Mouse (Mus musculus): Measurements from ENCODE around the gene Farsa. TPM values are rescaled to one million over a fixed set of nuclear protein-coding genes. Genes with fewer than 3 reads are reported as not detected.
"Not testable (repeated sequence)": the region's sequence is repeated elsewhere in the genome, so short reads cannot be mapped to it uniquely, and the experiment has no call there.

Gene Farsa
- total RNA-seq (2021): 10 to 100 TPM; 52.4 to 53.3 TPM

- DNase-seq (ENCODE audit: extremely low spot score in 1 of 2, low spot score in 1 of 2): peak; percentile 88 to 89
Observed at GRCm38 (mm10) chr8:84856864-84857441, at the start of gene Farsa. Gene Farsa, plus strand, starts transcription at chr8:84856989.

- DNase-seq (ENCODE audit: extremely low spot score in 1 of 2, low spot score in 1 of 2): no peak
Observed at GRCm38 (mm10) chr8:84809109-84809940, 47.5 kb upstream of the Farsa start.

DNA sequence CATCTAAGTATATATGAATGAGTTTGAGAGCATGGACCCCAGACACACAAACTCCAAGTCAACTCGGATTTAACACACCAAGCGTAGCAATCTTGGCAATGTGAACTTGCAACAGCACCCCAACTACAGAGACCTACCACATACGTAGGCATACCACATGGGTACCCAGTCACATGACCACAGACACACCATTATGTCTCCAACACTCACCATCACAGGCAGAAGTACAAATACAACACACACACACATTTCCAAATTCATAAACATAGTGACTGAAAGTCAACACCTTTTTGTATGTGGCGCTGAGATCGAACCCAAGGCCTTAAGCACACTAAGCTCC is 46.9 kb upstream of the Farsa start:
- DNase-seq (ENCODE audit: extremely low spot score in 1 of 2, low spot score in 1 of 2): no peak

DNA sequence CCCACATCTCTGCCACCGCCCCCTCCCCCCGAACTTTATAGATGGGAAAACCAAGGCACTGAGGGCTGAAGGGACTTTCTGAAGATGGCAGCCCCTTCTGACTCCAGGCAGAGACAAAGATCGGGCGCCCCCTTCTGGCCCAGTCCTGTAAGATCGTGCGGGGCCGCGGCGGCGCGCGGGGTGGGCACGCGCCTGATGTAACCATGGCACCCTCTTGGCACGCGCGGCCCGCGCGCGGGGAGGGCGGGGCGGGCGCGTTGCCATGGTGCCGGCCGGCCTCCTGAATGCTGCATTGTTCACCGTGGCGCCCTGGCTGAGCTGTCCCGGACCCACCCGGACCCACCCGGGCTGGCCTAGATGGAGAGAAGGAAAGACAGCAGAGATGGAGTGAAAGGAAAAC is 45.9 kb upstream of the Farsa start:
- DNase-seq (ENCODE audit: extremely low spot score in 1 of 2, low spot score in 1 of 2): peak; percentile 99 to 100

DNA sequence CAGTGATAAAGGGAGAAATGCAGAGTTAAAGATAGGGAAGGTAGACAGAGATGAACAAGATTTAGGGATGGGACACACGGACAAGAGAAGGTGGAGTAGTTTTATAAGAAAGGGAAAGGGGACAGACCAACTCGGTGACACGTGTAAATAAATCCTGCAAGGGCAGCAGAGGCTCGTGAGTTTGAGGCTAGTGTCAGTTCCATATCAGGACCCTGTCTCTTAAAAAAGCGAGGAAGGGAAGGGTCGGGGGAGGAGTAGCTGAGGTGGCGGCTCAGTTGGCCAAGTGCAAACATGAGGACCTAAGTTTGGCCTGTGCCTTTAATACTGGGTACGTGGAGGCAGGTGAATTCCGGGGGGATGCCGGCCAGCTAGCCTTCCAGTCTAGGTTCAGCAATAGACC is 45.5 kb upstream of the Farsa start:
- DNase-seq (ENCODE audit: extremely low spot score in 1 of 2, low spot score in 1 of 2): no peak

DNA sequence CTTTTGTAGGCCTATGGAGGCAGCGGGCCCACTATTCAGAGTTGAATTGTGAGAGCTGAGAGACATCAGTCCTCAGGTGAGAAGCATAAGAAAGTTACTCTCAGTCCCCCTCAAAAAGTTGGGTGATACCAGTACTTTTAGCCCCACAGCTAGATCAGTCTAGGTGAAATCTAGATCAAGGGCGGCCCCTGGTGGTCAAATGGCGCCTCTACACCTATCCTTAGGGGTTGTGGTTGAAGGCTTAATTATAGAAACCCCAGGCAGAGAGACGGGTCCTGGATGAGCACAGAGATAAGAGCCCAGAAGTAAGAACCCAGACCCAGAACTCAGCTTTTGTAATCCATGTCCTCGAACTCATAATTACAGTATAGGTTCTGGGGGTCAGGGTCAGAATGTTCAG is 43.7 kb upstream of the Farsa start:
- DNase-seq (ENCODE audit: extremely low spot score in 1 of 2, low spot score in 1 of 2): peak; percentile 75 to 97

GRCm38 (mm10) chr8:84813830-84814229 is 43.0 kb upstream of the Farsa start:
- no peak for DNase-seq (ENCODE audit: extremely low spot score in 1 of 2, low spot score in 1 of 2)

DNA sequence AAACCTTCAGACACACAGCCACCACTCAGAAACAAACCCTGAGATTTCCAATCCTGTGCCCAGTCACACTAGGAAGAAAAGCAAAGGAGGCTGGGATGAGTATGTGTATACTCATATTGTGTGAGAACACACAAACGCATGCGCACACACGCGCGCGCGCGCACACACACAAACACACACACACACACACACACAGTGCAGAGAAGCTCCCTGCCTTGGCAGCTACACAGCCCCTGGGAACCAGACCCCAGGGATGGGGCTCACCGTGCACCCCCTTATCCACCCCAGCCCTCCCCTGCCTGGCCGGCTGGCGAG is 42.6 kb upstream of the Farsa start:
- no peak for DNase-seq (ENCODE audit: extremely low spot score in 1 of 2, low spot score in 1 of 2)

DNA sequence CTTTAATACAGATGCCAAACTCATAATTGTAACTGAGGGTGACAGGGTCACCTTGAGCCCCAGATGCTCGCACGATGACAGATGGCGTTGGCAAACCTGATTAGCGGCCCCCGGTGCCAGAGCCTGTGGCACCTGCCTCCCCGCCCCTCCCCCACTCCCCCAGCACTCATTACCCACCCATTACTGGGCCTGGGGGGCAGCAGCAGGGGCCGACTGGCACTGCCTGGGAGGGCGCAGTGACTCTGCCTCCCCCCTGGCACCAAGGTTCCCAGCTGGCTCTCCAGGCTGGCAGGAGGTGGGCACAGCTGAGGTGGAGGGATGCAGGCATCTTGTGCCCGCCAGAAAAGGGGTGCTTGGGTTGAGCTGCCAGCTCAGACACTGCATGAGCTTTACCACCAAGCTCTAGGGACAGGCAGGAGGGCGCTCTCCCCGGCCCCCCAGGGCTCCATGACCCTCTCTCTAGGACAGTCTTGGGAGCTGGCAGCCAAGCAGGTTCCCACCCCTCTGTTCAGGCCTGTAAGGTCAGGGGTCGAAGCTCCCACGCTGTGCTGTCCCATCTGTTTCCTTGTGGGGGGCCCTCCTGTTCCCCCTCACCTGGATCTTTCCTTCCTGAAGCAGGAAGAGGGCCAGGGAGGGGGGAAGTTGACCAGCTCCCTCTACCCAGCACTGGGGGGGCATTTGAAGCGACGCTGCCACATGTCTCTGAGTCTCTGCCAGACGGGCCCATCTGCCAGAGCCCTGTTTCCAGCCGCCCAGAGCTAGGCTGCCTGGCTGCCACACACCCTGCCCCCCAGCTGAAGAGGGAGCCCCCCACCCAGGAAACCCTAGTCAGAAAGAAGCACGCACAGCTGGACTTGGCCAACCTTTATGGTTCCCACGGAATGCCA is 42.0 kb upstream of the Farsa start:
- DNase-seq (ENCODE audit: extremely low spot score in 1 of 2, low spot score in 1 of 2): no peak

- peak; percentile 99 to 100 for DNase-seq (ENCODE audit: extremely low spot score in 1 of 2, low spot score in 1 of 2)
Observed at GRCm38 (mm10) chr8:84815547-84815946, 41.2 kb upstream of the Farsa start.

DNA sequence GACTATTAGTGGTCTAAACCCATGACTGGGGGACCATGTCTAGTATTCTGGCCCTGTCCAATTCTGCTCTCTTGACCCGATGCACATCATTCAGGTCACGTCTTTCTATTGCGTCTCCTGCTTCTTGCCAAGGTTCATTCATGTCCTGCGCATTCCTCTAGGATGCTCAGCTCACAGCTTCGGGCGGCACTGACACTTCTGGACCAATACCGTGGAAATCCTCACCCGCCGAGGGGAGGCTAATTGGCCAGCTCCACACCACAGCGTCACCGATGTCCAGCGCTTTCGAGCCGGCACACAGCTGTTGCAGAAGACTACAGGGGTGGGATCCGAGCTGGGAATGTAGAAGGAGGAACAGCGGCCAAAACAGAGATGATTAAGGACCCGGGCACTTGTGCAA is 40.7 kb upstream of the Farsa start:
- DNase-seq (ENCODE audit: extremely low spot score in 1 of 2, low spot score in 1 of 2): no peak

GRCm38 (mm10) chr8:84822723-84823122 is 34.1 kb upstream of the Farsa start, which contains the start of gene Dand5:
Gene Dand5, minus strand, starts transcription at chr8:84822823.
- DNase-seq (ENCODE audit: extremely low spot score in 1 of 2, low spot score in 1 of 2): no peak

DNA sequence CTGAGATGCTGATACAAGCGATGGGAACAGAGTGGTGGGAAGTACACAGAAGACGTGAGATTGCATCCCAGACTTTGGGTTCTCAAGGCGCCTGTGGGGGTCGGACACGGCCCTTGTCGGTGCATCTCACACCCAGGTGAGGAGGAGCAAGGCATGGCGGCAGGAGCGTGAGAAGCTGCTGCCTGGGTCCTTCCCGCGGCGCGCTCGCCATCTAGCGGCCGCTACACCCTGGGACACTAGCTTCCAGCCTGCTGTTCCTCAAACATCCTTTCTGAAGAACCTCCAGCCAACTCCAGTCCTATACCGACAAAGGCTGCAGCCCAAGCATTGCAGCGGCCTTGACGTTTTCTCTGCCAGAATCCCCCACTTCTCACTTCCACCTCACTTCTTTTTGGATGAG is 33.1 kb upstream of the Farsa start:
- DNase-seq (ENCODE audit: extremely low spot score in 1 of 2, low spot score in 1 of 2): peak in 1 of 2 experiments; percentile 62

GRCm38 (mm10) chr8:84825636-84826035 is 31.2 kb upstream of the Farsa start:
- DNase-seq (ENCODE audit: extremely low spot score in 1 of 2, low spot score in 1 of 2): no peak

GRCm38 (mm10) chr8:84826518-84826917 is 30.3 kb upstream of the Farsa start:
- DNase-seq (ENCODE audit: extremely low spot score in 1 of 2, low spot score in 1 of 2): not testable (repeated sequence)

- DNase-seq (ENCODE audit: extremely low spot score in 1 of 2, low spot score in 1 of 2): no peak
Observed at GRCm38 (mm10) chr8:84831490-84831889, 25.3 kb upstream of the Farsa start, which contains the start of gene Gadd45gip1. Gene Gadd45gip1, plus strand, starts transcription at chr8:84831522.

GRCm38 (mm10) chr8:84832034-84832717 is 24.6 kb upstream of the Farsa start:
- DNase-seq (ENCODE audit: extremely low spot score in 1 of 2, low spot score in 1 of 2): peak; percentile 73 to 81

- DNase-seq (ENCODE audit: extremely low spot score in 1 of 2, low spot score in 1 of 2): no peak
Observed at GRCm38 (mm10) chr8:84832759-84833742, 23.7 kb upstream of the Farsa start.
